Mouse (Mus musculus) mouse embryonic stem cell (cell line): ENCODE data around the gene Pfn1.

Experiments used
- in situ Hi-C, 2 experiments: fragments of 300-500 bp; cut with MboI; formaldehyde crosslinking; loops; 1 replicate in 1 of 2; 3 replicates in 1 of 2; pipeline ENCODE4 v1.14.3; 2019 to 2020; ENCODE audit warnings: low sequenced_read_pairs in 2 of 2, low pct_unique_long_range_greater_than_20kb in 1 of 2, mixed read lengths in 1 of 2; ENCODE audit not compliant: unreplicated experiment in 1 of 2

Pfn1 gene

GRCm38 (mm10) chr11:70679361-70679760, 24.9 kb upstream of the Pfn1 start:
- in situ Hi-C loops: no loop called here

GRCm38 (mm10) chr11:70678576-70678975, 24.1 kb upstream of the Pfn1 start:
- in situ Hi-C loops: no loop called here

GRCm38 (mm10) chr11:70678092-70678491, 23.6 kb upstream of the Pfn1 start:
- in situ Hi-C loops: no loop called here

GRCm38 (mm10) chr11:70674501-70674900, 20.1 kb upstream of the Pfn1 start:
- in situ Hi-C loops: no loop called here

GRCm38 (mm10) chr11:70674014-70674413, 19.6 kb upstream of the Pfn1 start:
- in situ Hi-C loops: no loop called here

GRCm38 (mm10) chr11:70671333-70672047, 17.0 kb upstream of the Pfn1 start:
- in situ Hi-C loops: no loop called here

GRCm38 (mm10) chr11:70670483-70670882, 16.0 kb upstream of the Pfn1 start:
- in situ Hi-C loops: no loop called here

GRCm38 (mm10) chr11:70669582-70670345, 15.3 kb upstream of the Pfn1 start:
- in situ Hi-C loops: no loop called here

- in situ Hi-C loops: no loop called here
Measured at GRCm38 (mm10) chr11:70668771-70669505, 14.5 kb upstream of the Pfn1 start, which contains the start of gene Spag7. Spag7 (minus strand) TSS chr11:70669416.

GRCm38 (mm10) chr11:70668335-70668770, 13.9 kb upstream of the Pfn1 start:
- in situ Hi-C loops: no loop called here

- in situ Hi-C loops: no loop called here
Measured at GRCm38 (mm10) chr11:70667271-70668150, 13.1 kb upstream of the Pfn1 start.

- in situ Hi-C loops: no loop called here
Measured at GRCm38 (mm10) chr11:70666687-70667086, 12.2 kb upstream of the Pfn1 start.

- in situ Hi-C loops: no loop called here
Measured at GRCm38 (mm10) chr11:70664741-70665140, 10.3 kb upstream of the Pfn1 start.

GRCm38 (mm10) chr11:70663957-70664356, 9.5 kb upstream of the Pfn1 start:
- in situ Hi-C loops: no loop called here

- in situ Hi-C loops: no loop called here
Measured at GRCm38 (mm10) chr11:70663101-70663500, 8.7 kb upstream of the Pfn1 start.

- in situ Hi-C loops: no loop called here
Measured at GRCm38 (mm10) chr11:70660571-70660970, 6.1 kb upstream of the Pfn1 start.

- in situ Hi-C loops: no loop called here
Measured at GRCm38 (mm10) chr11:70658942-70659341, 4.5 kb upstream of the Pfn1 start.

- in situ Hi-C loops: no loop called here
Measured at GRCm38 (mm10) chr11:70658521-70658920, 4.1 kb upstream of the Pfn1 start.
